Mouse (Mus musculus) olfactory bulb, adult 2 months (tissue): ENCODE data around the gene Insl5. TPM values are rescaled to one million over a fixed set of nuclear protein-coding genes. Genes with fewer than 3 reads are reported as not detected.

Experiments used
- H3K27ac ChIP-seq: fragments of 200-500 bp; 2 replicates; pipeline ENCODE4 v1.5.1; 2012; ENCODE audit warnings: low read depth, low read length; ENCODE audit not compliant: insufficient read depth
- H3K4me1 ChIP-seq: fragments of 200-500 bp; 2 replicates; pipeline ENCODE4 v1.6.1; 2012; ENCODE audit warnings: low read length; ENCODE audit not compliant: control insufficient read depth, insufficient read depth
- H3K4me3 ChIP-seq: fragments of 200-500 bp; 2 replicates; pipeline ENCODE4 v1.5.1; 2012; ENCODE audit warnings: mild to moderate bottlenecking, low read depth, low read length, moderate library complexity; ENCODE audit not compliant: insufficient read depth
- CTCF ChIP-seq: fragments of 200-500 bp; IDR thresholded peaks from 2 replicates; pipeline ENCODE4 v1.5.1; 2012; ENCODE audit warnings: low read depth, mild to moderate bottlenecking, low read length, moderate library complexity; ENCODE audit not compliant: insufficient read depth
- POLR2A ChIP-seq: fragments of 200-500 bp; IDR thresholded peaks from 2 replicates; pipeline ENCODE4 v1.6.1; 2012; ENCODE audit warnings: mild to moderate bottlenecking, low read depth, low read length, moderate library complexity; ENCODE audit not compliant: insufficient read depth
- WGBS: fragments of 180-500 bp; shearing (Covaris S2); methylation state at CpG from one replicate; pipeline ENCODE4 v1.1.7; 2018; 5-methylcytosine and 5-hydroxymethylcytosine counted together
- polyA plus RNA-seq: library from polyadenylated mRNA; stranded (reverse); fragments of >200 nt; gene quantifications from 2 replicates; pipeline ENCODE4 v1.2.4, GENCODE M21; 2012; ENCODE audit warnings: low replicate concordance; ENCODE audit not compliant: missing spikeins, insufficient read depth, insufficient read length

The Insl5 gene
- polyA plus RNA-seq, 1 experiment = not detected

DNA sequence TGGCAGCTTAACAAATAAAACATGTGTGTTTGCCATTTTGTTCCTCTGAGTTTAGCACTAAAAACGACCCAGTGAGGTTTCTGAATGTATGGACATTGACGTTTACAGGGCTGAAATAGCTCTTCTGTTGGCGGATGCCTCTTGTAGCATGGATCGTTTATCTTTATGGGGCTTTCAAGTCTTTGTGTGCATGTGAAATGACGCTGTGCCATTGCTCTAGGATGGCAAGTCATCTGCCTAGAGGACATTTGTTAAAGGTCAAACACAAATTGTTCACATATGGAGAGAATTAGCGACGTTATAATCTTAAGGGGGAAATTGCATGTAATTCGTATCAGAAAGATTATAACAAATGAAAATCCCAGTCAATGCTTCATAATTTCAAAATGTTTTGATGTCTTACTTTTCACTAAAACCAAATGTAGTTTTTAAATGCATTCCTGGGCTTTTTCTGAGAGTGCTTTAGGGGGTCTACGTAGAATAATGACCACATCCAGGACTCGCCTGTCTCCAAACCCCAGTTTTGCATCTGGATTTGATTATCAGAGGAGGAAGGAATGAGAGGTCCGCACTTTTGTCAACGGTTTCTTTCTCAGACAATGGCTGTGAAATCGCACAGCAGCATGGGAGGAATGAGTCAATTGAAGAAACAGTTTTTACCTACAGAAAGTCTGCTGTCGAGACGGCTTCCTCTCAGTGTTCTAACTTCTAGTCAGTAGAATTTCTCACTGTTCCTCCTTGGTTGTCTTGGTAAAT lies 21.3 kb downstream of the Insl5 start:
- no peak for TF ChIP-seq CTCF
- TF ChIP-seq POLR2A = no peak
- H3K4me1 ChIP-seq = no peaks in the 10 kb centered on the region
- no peak overlapping the region for H3K27ac ChIP-seq
- H3K4me3 ChIP-seq = no peak overlapping the region
- 77% methylated on average over 15 of the region's 15 CpGs for WGBS

GRCm38 (mm10) chr4:103004681-103005080 lies 22.0 kb downstream of the Insl5 start:
- no peak overlapping the region for H3K4me3 ChIP-seq
- H3K27ac ChIP-seq = no peak overlapping the region
- H3K4me1 ChIP-seq = no peaks in the 10 kb centered on the region
- no peak for TF ChIP-seq POLR2A
- no peak for TF ChIP-seq CTCF
- WGBS = 86% methylated on average over 4 of the region's 4 CpGs

GRCm38 (mm10) chr4:102991685-102992084 lies 35.0 kb downstream of the Insl5 start:
- Histone ChIP-seq H3K4me3 (no peak overlapping the region), H3K4me1 (no peaks in the 10 kb centered on the region), H3K27ac (no peak overlapping the region)
- TF ChIP-seq CTCF (no peak), POLR2A (no peak)
- WGBS = 85% methylated on average over 3 of the region's 3 CpGs

- Histone ChIP-seq H3K4me1 (no peaks in the 10 kb centered on the region), H3K27ac (no peak overlapping the region), H3K4me3 (no peak overlapping the region)
- WGBS = 88% methylated on average over 11 of the region's 11 CpGs
- TF ChIP-seq CTCF (no peak), POLR2A (no peak)
These were observed 35.9 kb downstream of the Insl5 start for GRCm38 (mm10) chr4:102990595-102991340.

DNA sequence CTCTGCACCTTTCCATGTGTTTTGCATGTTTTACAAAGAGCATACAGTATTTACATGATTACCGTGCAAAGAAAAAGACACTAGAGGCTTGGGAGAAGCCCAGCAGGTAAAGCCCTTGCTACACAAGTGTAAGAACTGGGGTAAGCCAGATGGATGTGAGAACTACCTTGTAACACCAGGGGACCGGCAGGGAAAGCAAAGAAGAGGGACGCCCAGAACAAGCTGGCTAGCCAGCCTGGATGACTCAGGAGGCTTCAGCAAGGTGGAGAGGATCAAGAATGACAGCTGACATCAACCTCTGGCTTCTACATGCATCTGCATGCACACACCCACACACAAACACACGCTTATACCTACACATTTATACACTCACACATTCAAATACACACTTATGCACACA lies 36.6 kb downstream of the Insl5 start:
- TF ChIP-seq CTCF (no peak), POLR2A (no peak)
- WGBS = 86% methylated on average over 4 of the region's 4 CpGs
- no peak overlapping the region for H3K27ac ChIP-seq

GRCm38 (mm10) chr4:102989391-102989790 lies 37.3 kb downstream of the Insl5 start:
- TF ChIP-seq CTCF (no peak), POLR2A (no peak)
- H3K27ac ChIP-seq = no peak overlapping the region
- H3K4me1 ChIP-seq = no peaks in the 10 kb centered on the region
- 77% methylated on average over 5 of the region's 5 CpGs for WGBS
- no peak overlapping the region for H3K4me3 ChIP-seq

More for the DNA sequence above, 36.6 kb downstream of the Insl5 start:
- Histone ChIP-seq H3K4me1 (no peaks in the 10 kb centered on the region), H3K4me3 (no peak overlapping the region)

- WGBS = 86% methylated on average over 6 of the region's 6 CpGs
- Histone ChIP-seq H3K4me1 (no peaks in the 10 kb centered on the region), H3K27ac (no peak overlapping the region), H3K4me3 (no peak overlapping the region)
- TF ChIP-seq CTCF (no peak), POLR2A (no peak)
These were observed 38.1 kb downstream of the Insl5 start for GRCm38 (mm10) chr4:102988526-102988925.

DNA sequence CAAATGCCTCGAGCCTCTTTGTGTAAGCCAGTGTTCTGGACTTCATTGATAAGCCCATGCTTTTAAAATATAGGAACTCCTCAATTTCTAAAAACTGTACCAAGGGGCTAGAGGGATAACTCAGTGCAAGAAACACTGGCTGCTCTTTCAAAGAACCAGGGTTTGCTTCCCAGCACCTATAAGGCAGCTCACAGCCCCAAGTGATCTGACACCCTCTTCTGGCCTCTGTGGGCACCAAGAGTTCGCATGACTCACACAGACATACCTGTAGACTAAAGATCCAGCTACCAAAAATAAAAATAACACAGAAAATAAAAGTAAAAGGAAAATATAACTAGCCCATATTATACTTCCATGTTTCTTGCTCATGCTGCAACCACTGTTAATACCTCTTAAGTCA lies 38.9 kb downstream of the Insl5 start:
- Histone ChIP-seq H3K27ac (no peak overlapping the region), H3K4me3 (no peak overlapping the region), H3K4me1 (no peaks in the 10 kb centered on the region)
- 76% methylated on average over 2 of the region's 2 CpGs for WGBS
- TF ChIP-seq POLR2A = no peak
- no peak for TF ChIP-seq CTCF

GRCm38 (mm10) chr4:102987325-102987724 lies 39.3 kb downstream of the Insl5 start:
- TF ChIP-seq CTCF (no peak), POLR2A (no peak)
- H3K4me3 ChIP-seq = no peak overlapping the region
- 67% methylated on average over 4 of the region's 4 CpGs for WGBS
- H3K4me1 ChIP-seq = no peaks in the 10 kb centered on the region
- no peak overlapping the region for H3K27ac ChIP-seq
